Mouse (Mus musculus): ENCODE results near the gene Shd. TPM values are rescaled to one million over a fixed set of nuclear protein-coding genes. Genes with fewer than 3 reads are reported as not detected.

Gene Shd
- polyA plus RNA-seq, 1 experiment from 2014 or later: 8.6 TPM

GRCm38 (mm10) chr17:55964996-55965395 is 5.3 kb upstream of the Shd start:
- H3K4me1 ChIP-seq (ENCODE audit: control insufficient read depth, insufficient read depth, low read length): peaks cover 14% of the 10 kb centered on the region; the same call in 1 of the 2 replicates
- no peak overlapping the region for H3K4me3 ChIP-seq (ENCODE audit: low read length)
- ATAC-seq: no peak
- no peak overlapping the region for H3K27ac ChIP-seq (ENCODE audit: low read length)
- WGBS: 82% methylated on average over 9 of the region's 9 CpGs
- H3K9ac ChIP-seq (ENCODE audit: low read depth, low read length): no peak overlapping the region
- H3K36me3 ChIP-seq (ENCODE audit: control insufficient read depth, insufficient read depth, low read length): peaks cover 10% of the 10 kb centered on the region
- no peaks in the 10 kb centered on the region for H3K9me3 ChIP-seq (ENCODE audit: control insufficient read depth, low read length)
- H3K4me2 ChIP-seq (ENCODE audit: low read depth, low read length): no peak overlapping the region
- H3K27me3 ChIP-seq (replicated peaks; ENCODE audit: control insufficient read depth, insufficient read depth, low read length): peaks cover 3% of the 10 kb centered on the region; the same call in 1 of the 2 replicates

- 93% methylated on average over 4 of the region's 4 CpGs for WGBS
- Histone ChIP-seq H3K9me3 (ENCODE audit: control insufficient read depth, low read length) (no peaks in the 10 kb centered on the region), H3K9ac (ENCODE audit: low read depth, low read length) (no peak overlapping the region), H3K4me1 (ENCODE audit: control insufficient read depth, insufficient read depth, low read length) (peaks cover 25% of the 10 kb centered on the region), H3K4me2 (ENCODE audit: low read depth, low read length) (no peak overlapping the region), H3K27ac (ENCODE audit: low read length) (no peak overlapping the region), H3K36me3 (ENCODE audit: control insufficient read depth, insufficient read depth, low read length) (peaks cover 8% of the 10 kb centered on the region), H3K27me3 (replicated peaks; ENCODE audit: control insufficient read depth, insufficient read depth, low read length) (peaks cover 10% of the 10 kb centered on the region), H3K4me3 (ENCODE audit: low read length) (no peak overlapping the region)
- ATAC-seq: no peak
Measured at GRCm38 (mm10) chr17:55967186-55967585, 3.1 kb upstream of the Shd start.

- Histone ChIP-seq H3K27me3 (replicated peaks; ENCODE audit: control insufficient read depth, insufficient read depth, low read length) (peaks cover 10% of the 10 kb centered on the region), H3K9ac (ENCODE audit: low read depth, low read length) (no peak overlapping the region), H3K36me3 (ENCODE audit: control insufficient read depth, insufficient read depth, low read length) (peaks cover 5% of the 10 kb centered on the region; the same call in 1 of the 2 replicates), H3K27ac (ENCODE audit: low read length) (no peak overlapping the region), H3K9me3 (ENCODE audit: control insufficient read depth, low read length) (no peaks in the 10 kb centered on the region), H3K4me3 (ENCODE audit: low read length) (no peak overlapping the region), H3K4me1 (ENCODE audit: control insufficient read depth, insufficient read depth, low read length) (peaks cover 20% of the 10 kb centered on the region), H3K4me2 (ENCODE audit: low read depth, low read length) (no peak overlapping the region)
- WGBS: 55% methylated on average over 7 of the region's 7 CpGs
- no peak for ATAC-seq
Measured at GRCm38 (mm10) chr17:55968210-55968609, 2.1 kb upstream of the Shd start.

GRCm38 (mm10) chr17:55969560-55969959 is 707 bp upstream of the Shd start:
- Histone ChIP-seq H3K9me3 (ENCODE audit: control insufficient read depth, low read length) (no peaks in the 10 kb centered on the region), H3K4me1 (ENCODE audit: control insufficient read depth, insufficient read depth, low read length) (peaks cover 17% of the 10 kb centered on the region; the same call in 1 of the 2 replicates), H3K4me3 (ENCODE audit: low read length) (no peak overlapping the region), H3K27me3 (replicated peaks; ENCODE audit: control insufficient read depth, insufficient read depth, low read length) (peaks cover 10% of the 10 kb centered on the region), H3K27ac (ENCODE audit: low read length) (no peak overlapping the region), H3K9ac (ENCODE audit: low read depth, low read length) (no peak overlapping the region), H3K36me3 (ENCODE audit: control insufficient read depth, insufficient read depth, low read length) (peaks cover 3% of the 10 kb centered on the region; the same call in 1 of the 2 replicates), H3K4me2 (ENCODE audit: low read depth, low read length) (no peak overlapping the region)
- no peak for ATAC-seq
- WGBS: 32% methylated on average over 14 of the region's 14 CpGs

GRCm38 (mm10) chr17:55971453-55971852 is 1.2 kb downstream of the Shd start:
- peaks cover 21% of the 10 kb centered on the region for H3K4me1 ChIP-seq (ENCODE audit: control insufficient read depth, insufficient read depth, low read length)
- H3K4me3 ChIP-seq (ENCODE audit: low read length): no peak overlapping the region
- H3K27me3 ChIP-seq (replicated peaks; ENCODE audit: control insufficient read depth, insufficient read depth, low read length): peaks cover 10% of the 10 kb centered on the region
- H3K36me3 ChIP-seq (ENCODE audit: control insufficient read depth, insufficient read depth, low read length): 0 out of 2 replicates have a peak, but pooled peaks cover 2% of the 10 kb centered on the region
- H3K4me2 ChIP-seq (ENCODE audit: low read depth, low read length): no peak overlapping the region; the same call in 1 of the 2 replicates
- no peak for ATAC-seq
- no peaks in the 10 kb centered on the region for H3K9me3 ChIP-seq (ENCODE audit: control insufficient read depth, low read length)
- no peak overlapping the region for H3K9ac ChIP-seq (ENCODE audit: low read depth, low read length)
- no peak overlapping the region for H3K27ac ChIP-seq (ENCODE audit: low read length)
- 39% methylated on average over 22 of the region's 22 CpGs for WGBS

GRCm38 (mm10) chr17:55976255-55976862 is 6.1 kb downstream of the Shd start:
- Histone ChIP-seq H3K4me2 (ENCODE audit: low read depth, low read length) (peak overlapping the region; percentile 15; the same call in 1 of the 2 replicates), H3K27me3 (replicated peaks; ENCODE audit: control insufficient read depth, insufficient read depth, low read length) (no peaks in the 10 kb centered on the region), H3K4me1 (ENCODE audit: control insufficient read depth, insufficient read depth, low read length) (peaks cover 8% of the 10 kb centered on the region), H3K36me3 (ENCODE audit: control insufficient read depth, insufficient read depth, low read length) (no peaks in the 10 kb centered on the region), H3K27ac (ENCODE audit: low read length) (no peak overlapping the region), H3K9me3 (ENCODE audit: control insufficient read depth, low read length) (no peaks in the 10 kb centered on the region), H3K9ac (ENCODE audit: low read depth, low read length) (no peak overlapping the region), H3K4me3 (ENCODE audit: low read length) (no peak overlapping the region)
- WGBS: 15% methylated on average over 13 of the region's 13 CpGs
- peak; percentile 90 for ATAC-seq

GRCm38 (mm10) chr17:55977301-55977700 is 7.0 kb downstream of the Shd start:
- no peak overlapping the region for H3K27ac ChIP-seq (ENCODE audit: low read length)
- H3K4me3 ChIP-seq (ENCODE audit: low read length): no peak overlapping the region
- ATAC-seq: no peak
- H3K36me3 ChIP-seq (ENCODE audit: control insufficient read depth, insufficient read depth, low read length): no peaks in the 10 kb centered on the region
- H3K27me3 ChIP-seq (replicated peaks; ENCODE audit: control insufficient read depth, insufficient read depth, low read length): no peaks in the 10 kb centered on the region
- H3K4me2 ChIP-seq (ENCODE audit: low read depth, low read length): no peak overlapping the region
- H3K9me3 ChIP-seq (ENCODE audit: control insufficient read depth, low read length): no peaks in the 10 kb centered on the region
- 34% methylated on average over 3 of the region's 3 CpGs for WGBS
- H3K4me1 ChIP-seq (ENCODE audit: control insufficient read depth, insufficient read depth, low read length): peaks cover 8% of the 10 kb centered on the region
- H3K9ac ChIP-seq (ENCODE audit: low read depth, low read length): no peak overlapping the region

GRCm38 (mm10) chr17:55986030-55986961 is 16.0 kb downstream of the Shd start, which contains the start of gene Fsd1:
Gene Fsd1 (plus strand): TSS chr17:55986509.
- no peaks in the 10 kb centered on the region for H3K36me3 ChIP-seq (ENCODE audit: control insufficient read depth, insufficient read depth, low read length)
- peak within 1 kb of the TSS; percentile 58 for H3K4me2 ChIP-seq (ENCODE audit: low read depth, low read length)
- WGBS: 8% methylated on average over 35 of the region's 35 CpGs
- H3K4me3 ChIP-seq (ENCODE audit: low read length): peak within 1 kb of the TSS; percentile 49
- 0 out of 2 replicates have a peak, but pooled peaks cover 7% of the 10 kb centered on the region for H3K4me1 ChIP-seq (ENCODE audit: control insufficient read depth, insufficient read depth, low read length)
- no peaks in the 10 kb centered on the region; the same call in 1 of the 2 replicates for H3K9me3 ChIP-seq (ENCODE audit: control insufficient read depth, low read length)
- H3K27ac ChIP-seq (ENCODE audit: low read length): no peak within 1 kb of the TSS
- ATAC-seq: no peak
- no peaks in the 10 kb centered on the region for H3K27me3 ChIP-seq (replicated peaks; ENCODE audit: control insufficient read depth, insufficient read depth, low read length)
- H3K9ac ChIP-seq (ENCODE audit: low read depth, low read length): peak within 1 kb of the TSS; percentile 65

GRCm38 (mm10) chr17:55990278-55990898 is 20.1 kb downstream of the Shd start:
- 0 out of 2 replicates have a peak, but pooled peaks cover 7% of the 10 kb centered on the region for H3K4me1 ChIP-seq (ENCODE audit: control insufficient read depth, insufficient read depth, low read length)
- H3K4me3 ChIP-seq (ENCODE audit: low read length): no peak overlapping the region
- H3K36me3 ChIP-seq (ENCODE audit: control insufficient read depth, insufficient read depth, low read length): no peaks in the 10 kb centered on the region
- no peak overlapping the region for H3K4me2 ChIP-seq (ENCODE audit: low read depth, low read length)
- no peaks in the 10 kb centered on the region for H3K27me3 ChIP-seq (replicated peaks; ENCODE audit: control insufficient read depth, insufficient read depth, low read length)
- H3K9ac ChIP-seq (ENCODE audit: low read depth, low read length): no peak overlapping the region
- 61% methylated on average over 8 of the region's 8 CpGs for WGBS
- ATAC-seq: peak; percentile 80
- H3K27ac ChIP-seq (ENCODE audit: low read length): no peak overlapping the region
- H3K9me3 ChIP-seq (ENCODE audit: control insufficient read depth, low read length): no peaks in the 10 kb centered on the region

All from intestine, embryonic 16.5 days (tissue).